Comparison of ENCODE assay signal across 8 mouse cellular contexts in genomic region chr4:136177612-136178474, GRCm38 (mm10). TPM values are rescaled to one million over a fixed set of nuclear protein-coding genes. Genes with fewer than 3 reads are reported as not detected.
DNase-seq lines count a peak whose midpoint lies in the region; ATAC-seq and TF ChIP-seq lines count a peak whose summit lies in the region.

No protein-coding gene starts in this region.

- H3K4me3 ChIP-seq in neural tube, embryonic 11.5 days (ENCODE audit: low read depth, low read length) = no peak overlapping the region; the same call in 1 of the 2 replicates
- no peak overlapping the region for H3K4me3 ChIP-seq in embryonic facial prominence, embryonic 14.5 days (ENCODE audit: low read depth, low read length)
- no peak overlapping the region for H3K4me3 ChIP-seq in myocyte

- H3K27me3 ChIP-seq in neural tube, embryonic 11.5 days (ENCODE audit: control insufficient read depth, insufficient read depth, low read length) = no peaks in the 10 kb centered on the region
- no peaks in the 10 kb centered on the region for H3K27me3 ChIP-seq in embryonic facial prominence, embryonic 14.5 days (replicated peaks; ENCODE audit: control insufficient read depth, insufficient read depth, low read length)
- H3K27me3 ChIP-seq in myocyte (ENCODE audit: control insufficient read depth, insufficient read depth, insufficient read length) = no peaks in the 10 kb centered on the region

- peak overlapping the region; percentile 36; the same call in 1 of the 2 replicates for H3K27ac ChIP-seq in neural tube, embryonic 11.5 days (ENCODE audit: low read depth, low read length)
- H3K27ac ChIP-seq in embryonic facial prominence, embryonic 14.5 days (replicated peaks; ENCODE audit: low read depth, low read length) = peak overlapping the region; percentile 44

- peaks cover 20% of the 10 kb centered on the region for H3K4me1 ChIP-seq in neural tube, embryonic 11.5 days (ENCODE audit: control insufficient read depth, insufficient read depth, low read length)
- H3K4me1 ChIP-seq in embryonic facial prominence, embryonic 14.5 days (ENCODE audit: control insufficient read depth, insufficient read depth, low read length) = peaks cover 40% of the 10 kb centered on the region

- TF ChIP-seq POLR2A in myocyte (IDR thresholded peaks at IDR 0.05; ENCODE audit: insufficient read length, low read depth) = peak; percentile 67

- intact Hi-C loops in heart, postnatal 36 days (cut with DNase I) = no loop called here

- peaks cover 77% of the 10 kb centered on the region for H3K79me2 ChIP-seq in myocyte (ENCODE audit: control insufficient read depth, insufficient read depth)

- H3K9me3 ChIP-seq in neural tube, embryonic 11.5 days (ENCODE audit: control insufficient read depth, low read length) = no peaks in the 10 kb centered on the region
- no peaks in the 10 kb centered on the region for H3K9me3 ChIP-seq in embryonic facial prominence, embryonic 14.5 days (ENCODE audit: control insufficient read depth, low read length)

- no peak overlapping the region for H3ac ChIP-seq in myocyte (ENCODE audit: control insufficient read depth, insufficient read length)

- ATAC-seq in neural tube, embryonic 11.5 days (ENCODE audit: insufficient read depth, low FRiP score, low TSS enrichment) = no peak
- ATAC-seq in embryonic facial prominence, embryonic 14.5 days (ENCODE audit: low read depth) = peak; percentile 28; the same call in 1 of the 2 replicates

- H3K9ac ChIP-seq in neural tube, embryonic 11.5 days (ENCODE audit: low read length) = no peak overlapping the region
- no peak overlapping the region for H3K9ac ChIP-seq in embryonic facial prominence, embryonic 14.5 days (ENCODE audit: low read depth, low read length)

- DNase-seq in neural tube, embryonic 11.5 days (ENCODE audit: low spot score) = peak; percentile 43
- DNase-seq in neural tube, embryonic 10.5 days (ENCODE audit: extremely low spot score, low spot score) = no peak
- peak; percentile 80 for DNase-seq in embryonic facial prominence, embryonic 14.5 days (ENCODE audit: low spot score)
- peak; percentile 44 to 65 for DNase-seq in heart, postnatal 36 days
- peak; percentile 97 for DNase-seq in liver
- DNase-seq in layer of hippocampus, adult 9-10 months (ENCODE audit: low spot score) = no peak
- no peak for DNase-seq in left cerebral cortex, adult 8-10 months (ENCODE audit: low spot score in 2 of 2)

- 57% methylated on average over 11 of the region's 11 CpGs for WGBS in neural tube, embryonic 11.5 days
- 56% methylated on average over 10 of the region's 11 CpGs for WGBS in embryonic facial prominence, embryonic 14.5 days

- H3K36me3 ChIP-seq in neural tube, embryonic 11.5 days (ENCODE audit: control insufficient read depth, insufficient read depth, low read length) = no peaks in the 10 kb centered on the region; the same call in 1 of the 2 replicates
- no peaks in the 10 kb centered on the region for H3K36me3 ChIP-seq in embryonic facial prominence, embryonic 14.5 days (ENCODE audit: control insufficient read depth, insufficient read depth, low read length)
- H3K36me3 ChIP-seq in myocyte (ENCODE audit: control insufficient read depth, insufficient read depth) = peaks cover 15% of the 10 kb centered on the region

- H3K4me2 ChIP-seq in neural tube, embryonic 11.5 days (ENCODE audit: low read depth) = peak overlapping the region; percentile 4; the same call in 1 of the 2 replicates
- peak overlapping the region; percentile 15; the same call in 1 of the 2 replicates for H3K4me2 ChIP-seq in embryonic facial prominence, embryonic 14.5 days (ENCODE audit: low read depth, low read length)
- H3K4me2 ChIP-seq in myocyte (ENCODE audit: low read depth) = peak overlapping the region; percentile 98

TF ChIP-seq in myocyte, 11 proteins besides CTCF, POLR2A, EP300 and RAD21:
- TF ChIP-seq TCF3 (IDR thresholded peaks at IDR 0.05; ENCODE audit: insufficient read length, low read depth) (peak; percentile 94), SRF (IDR thresholded peaks at IDR 0.05; ENCODE audit: control insufficient read depth, insufficient read length, low read depth) (no peak), CEBPB (IDR thresholded peaks at IDR 0.05; ENCODE audit: insufficient read depth, poor library complexity, severe bottlenecking) (peak; percentile 72; the same call in 1 of the 2 replicates), REST (IDR thresholded peaks at IDR 0.05; ENCODE audit: insufficient read depth, insufficient read length) (no peak), MYOD1 (IDR thresholded peaks at IDR 0.05; ENCODE audit: control insufficient read depth in 1 of 3, insufficient read length in 2 of 3, low read depth in 2 of 3) (peak; percentile 75 to 89 (median 88)), POLR2AphosphoS2 (IDR thresholded peaks at IDR 0.05; ENCODE audit: insufficient read length, low read depth) (peak; percentile 64), MYOG (IDR thresholded peaks at IDR 0.05; ENCODE audit: control insufficient read depth in 1 of 3, insufficient read depth in 1 of 3, insufficient read length in 2 of 3, low read depth in 2 of 3) (peak; percentile 78 to 89 (median 86)), TCF12 (IDR thresholded peaks at IDR 0.05; ENCODE audit: insufficient read depth, poor library complexity, severe bottlenecking) (peak; percentile 89), E2F4 (IDR thresholded peaks at IDR 0.05; ENCODE audit: insufficient read depth) (peak; percentile 35)

RNA-seq across cellular contexts. Expression of gene E2f2, which starts 5.6 kb away (rescaled TPM):
- 7.2 and 7.6 TPM in 2 replicates for polyA plus RNA-seq in neural tube, embryonic 11.5 days (2014; fragmentation: Nextera tagmentation; extraction: Ambion mirVana)
- 7.9 and 10.1 TPM in 2 replicates for polyA plus RNA-seq in embryonic facial prominence, embryonic 14.5 days (2014; fragmentation: Nextera tagmentation; extraction: Ambion mirVana)
- 1 to 10 TPM; 1.4 to 2.1 TPM for total RNA-seq in heart, postnatal 36 days (2021)
- polyA plus RNA-seq in myocyte (2012; fragmentation: generic; extraction: Trizol) = 56.3 TPM
- 1 to 10 TPM in 1 of 4 experiments, under 1 TPM in 3; 0.37 to 1.3 (median 0.48) TPM for total RNA-seq in left cerebral cortex, adult 8-10 months (2022)

RNA-seq across cellular contexts. Expression of gene Asap3, which starts 28.3 kb away (rescaled TPM):
- polyA plus RNA-seq in neural tube, embryonic 11.5 days (2014; fragmentation: Nextera tagmentation; extraction: Ambion mirVana) = 6.9 and 7.5 TPM in 2 replicates
- polyA plus RNA-seq in embryonic facial prominence, embryonic 14.5 days (2014; fragmentation: Nextera tagmentation; extraction: Ambion mirVana) = 8.1 and 11.3 TPM in 2 replicates
- total RNA-seq in heart, postnatal 36 days (2021) = 10 to 100 TPM in 1 of 2 experiments, 1 to 10 TPM in 1; 9.4 to 11.7 TPM
- 3.9 TPM for polyA plus RNA-seq in myocyte (2012; fragmentation: generic; extraction: Trizol)
- total RNA-seq in left cerebral cortex, adult 8-10 months (2022) = 1 to 10 TPM; 2.5 to 4.5 (median 3.3) TPM

RNA-seq across cellular contexts. Expression of gene Id3, which starts 34.5 kb away (rescaled TPM):
- 440 and 470 TPM in 2 replicates for polyA plus RNA-seq in neural tube, embryonic 11.5 days (2014; fragmentation: Nextera tagmentation; extraction: Ambion mirVana)
- 404 and 407 TPM in 2 replicates for polyA plus RNA-seq in embryonic facial prominence, embryonic 14.5 days (2014; fragmentation: Nextera tagmentation; extraction: Ambion mirVana)
- 10 to 100 TPM; 58.1 to 63.9 TPM for total RNA-seq in heart, postnatal 36 days (2021)
- 15.2 TPM for polyA plus RNA-seq in myocyte (2012; fragmentation: generic; extraction: Trizol)
- total RNA-seq in left cerebral cortex, adult 8-10 months (2022) = 10 to 100 TPM; 34.7 to 39.3 (median 38.4) TPM

Comparison
In these comparisons a context has a peak if more than half of its experiments do, and no peak if none do; other contexts are left out.
1. DNase-seq: peak in neural tube, embryonic 11.5 days (single experiment), embryonic facial prominence, embryonic 14.5 days (single experiment), heart, postnatal 36 days (2 of 2) and liver (single experiment); none in neural tube, embryonic 10.5 days (single experiment), layer of hippocampus, adult 9-10 months (single experiment) and left cerebral cortex, adult 8-10 months (0 of 2).
2. H3K4me2 ChIP-seq: peak in every context shown above with its lines; median percentile 98 in myocyte; 15 in embryonic facial prominence, embryonic 14.5 days; 4 in neural tube, embryonic 11.5 days.
3. RNA of gene Id3, which starts 34.5 kb away (polyA plus RNA-seq): 440 to 470 TPM in neural tube, embryonic 11.5 days and 404 to 407 TPM in embryonic facial prominence, embryonic 14.5 days; 15.2 TPM in myocyte (single experiment); every median in the first group is over 10 times any median in the second.